Mouse (Mus musculus) thymus, postnatal 36 days (tissue): Measurements from ENCODE around the gene Vamp3.

Experiments
- DNase-seq, 2 experiments: peaks; one replicate each; pipeline ENCODE4 v3.0.0; 2022; ENCODE audit warnings: mixed read lengths in 2 of 2

Gene Vamp3

GRCm38 (mm10) chr4:151057347-151058321, at the start of gene Vamp3:
TSS of gene Vamp3 (minus strand) at chr4:151057963.
- peak; percentile 98 to 99 for DNase-seq

- no peak for DNase-seq
Observed at GRCm38 (mm10) chr4:151106468-151106867, 48.7 kb upstream of the Vamp3 start.

GRCm38 (mm10) chr4:151105886-151106285, 48.1 kb upstream of the Vamp3 start:
- no peak for DNase-seq

GRCm38 (mm10) chr4:151104147-151104546, 46.4 kb upstream of the Vamp3 start:
- no peak for DNase-seq

GRCm38 (mm10) chr4:151103646-151104045, 45.9 kb upstream of the Vamp3 start:
- DNase-seq: no peak

GRCm38 (mm10) chr4:151097104-151097438, 39.3 kb upstream of the Vamp3 start:
- DNase-seq: no peak

GRCm38 (mm10) chr4:151096334-151097103, 38.8 kb upstream of the Vamp3 start:
- DNase-seq: no peak

- DNase-seq: no peak
Observed at GRCm38 (mm10) chr4:151095207-151095606, 37.4 kb upstream of the Vamp3 start.

GRCm38 (mm10) chr4:151089270-151089669, 31.5 kb upstream of the Vamp3 start, which contains the start of gene Gm13090:
TSS of gene Gm13090 (plus strand) at chr4:151089570.
- DNase-seq: no peak

GRCm38 (mm10) chr4:151088819-151089218, 31.1 kb upstream of the Vamp3 start:
- no peak for DNase-seq

- no peak for DNase-seq
Observed at GRCm38 (mm10) chr4:151087358-151087757, 29.6 kb upstream of the Vamp3 start.

- no peak for DNase-seq
Observed at GRCm38 (mm10) chr4:151083027-151083426, 25.3 kb upstream of the Vamp3 start.

- DNase-seq: no peak
Observed at GRCm38 (mm10) chr4:151081977-151082376, 24.2 kb upstream of the Vamp3 start.

- no peak for DNase-seq
Observed at GRCm38 (mm10) chr4:151081355-151081754, 23.6 kb upstream of the Vamp3 start.

GRCm38 (mm10) chr4:151074817-151075216, 17.1 kb upstream of the Vamp3 start:
- DNase-seq: no peak

GRCm38 (mm10) chr4:151073108-151073744, 15.5 kb upstream of the Vamp3 start:
- peak; percentile 31 to 45 for DNase-seq

GRCm38 (mm10) chr4:151070962-151071361, 13.2 kb upstream of the Vamp3 start:
- DNase-seq: no peak

- DNase-seq: no peak
Observed at GRCm38 (mm10) chr4:151068751-151069150, 11.0 kb upstream of the Vamp3 start.

- DNase-seq: no peak
Observed at GRCm38 (mm10) chr4:151059566-151059965, 1.8 kb upstream of the Vamp3 start.

- DNase-seq: no peak
Observed at GRCm38 (mm10) chr4:151058634-151059033, 871 bp upstream of the Vamp3 start.

GRCm38 (mm10) chr4:151051162-151051561, 6.6 kb downstream of the Vamp3 start:
- DNase-seq: no peak

- DNase-seq: no peak
Observed at GRCm38 (mm10) chr4:151046524-151046923, 11.2 kb downstream of the Vamp3 start.

GRCm38 (mm10) chr4:151044944-151045570, 12.7 kb downstream of the Vamp3 start:
- no peak for DNase-seq
